Mouse (Mus musculus): ENCODE data around the gene Snx15. TPM values are rescaled to one million over a fixed set of nuclear protein-coding genes. Genes with fewer than 3 reads are reported as not detected.
"Not testable (repeated sequence)": the region's sequence is repeated elsewhere in the genome, so short reads cannot be mapped to it uniquely, and the experiment has no call there.

Snx15 gene
- 10 to 100 TPM; 20.9 to 26.5 TPM for polyA plus RNA-seq (2017; shearing (Covaris generic))

GRCm38 (mm10) chr19:6127760-6128341 is at the start of gene Snx15:
TSS of gene Snx15 (minus strand) at chr19:6128304.
- ATAC-seq, result peak; percentile 94

GRCm38 (mm10) chr19:6174771-6175170 is 46.7 kb upstream of the Snx15 start:
- no peak for ATAC-seq

GRCm38 (mm10) chr19:6171215-6171614 is 43.1 kb upstream of the Snx15 start:
- no peak for ATAC-seq

DNA sequence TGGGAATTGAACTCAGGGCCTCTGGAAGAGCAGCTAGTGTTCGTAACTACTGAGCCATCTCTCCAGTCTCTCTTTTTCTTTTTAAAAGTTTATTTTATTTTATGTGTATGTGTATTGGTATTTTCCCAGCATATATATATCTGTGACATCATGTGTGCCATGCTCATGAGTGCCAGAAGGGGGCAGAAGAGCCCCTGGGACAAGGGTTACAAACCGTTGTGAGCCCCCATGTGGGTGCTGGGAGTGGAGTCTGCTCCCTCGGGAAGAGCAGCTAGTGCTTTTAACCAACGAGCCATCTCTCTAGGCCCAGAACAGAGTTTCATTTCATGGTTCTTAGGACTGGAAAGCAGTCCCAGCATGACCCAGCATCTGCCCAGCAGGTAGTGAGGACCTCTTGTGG is 38.6 kb upstream of the Snx15 start:
- no peak for ATAC-seq

- no peak for ATAC-seq
Observed at GRCm38 (mm10) chr19:6163872-6164547, 35.9 kb upstream of the Snx15 start.

- no peak for ATAC-seq
Observed at GRCm38 (mm10) chr19:6157220-6157619, 29.1 kb upstream of the Snx15 start.

- ATAC-seq, result no peak
Observed at GRCm38 (mm10) chr19:6156372-6156771, 28.3 kb upstream of the Snx15 start.

- no peak for ATAC-seq
Observed at GRCm38 (mm10) chr19:6155174-6155573, 27.1 kb upstream of the Snx15 start.

DNA sequence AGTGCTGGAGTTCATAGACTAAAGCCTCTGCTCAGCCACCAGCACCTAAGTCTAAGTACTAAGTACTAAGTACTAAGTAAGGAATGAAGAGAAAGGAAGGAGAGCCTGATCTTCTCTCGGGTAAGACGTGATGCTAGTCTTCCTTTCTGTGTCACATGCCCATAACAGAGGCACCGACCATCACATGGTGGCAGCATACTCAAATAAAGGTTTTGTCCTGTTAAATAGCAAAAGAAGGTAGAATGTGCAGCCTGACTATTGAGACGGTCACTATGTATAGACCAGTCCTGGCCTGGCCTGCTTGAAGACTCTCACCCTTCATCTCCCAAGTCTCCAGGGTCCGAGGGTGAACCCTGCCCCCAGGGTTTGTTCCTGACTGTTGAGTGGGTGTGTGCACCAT is 16.7 kb upstream of the Snx15 start:
- ATAC-seq, result no peak

GRCm38 (mm10) chr19:6141394-6141749 is 13.3 kb upstream of the Snx15 start, which contains the start of gene Arl2:
TSS of gene Arl2 (minus strand) at chr19:6141548.
- ATAC-seq, result peak; percentile 68

DNA sequence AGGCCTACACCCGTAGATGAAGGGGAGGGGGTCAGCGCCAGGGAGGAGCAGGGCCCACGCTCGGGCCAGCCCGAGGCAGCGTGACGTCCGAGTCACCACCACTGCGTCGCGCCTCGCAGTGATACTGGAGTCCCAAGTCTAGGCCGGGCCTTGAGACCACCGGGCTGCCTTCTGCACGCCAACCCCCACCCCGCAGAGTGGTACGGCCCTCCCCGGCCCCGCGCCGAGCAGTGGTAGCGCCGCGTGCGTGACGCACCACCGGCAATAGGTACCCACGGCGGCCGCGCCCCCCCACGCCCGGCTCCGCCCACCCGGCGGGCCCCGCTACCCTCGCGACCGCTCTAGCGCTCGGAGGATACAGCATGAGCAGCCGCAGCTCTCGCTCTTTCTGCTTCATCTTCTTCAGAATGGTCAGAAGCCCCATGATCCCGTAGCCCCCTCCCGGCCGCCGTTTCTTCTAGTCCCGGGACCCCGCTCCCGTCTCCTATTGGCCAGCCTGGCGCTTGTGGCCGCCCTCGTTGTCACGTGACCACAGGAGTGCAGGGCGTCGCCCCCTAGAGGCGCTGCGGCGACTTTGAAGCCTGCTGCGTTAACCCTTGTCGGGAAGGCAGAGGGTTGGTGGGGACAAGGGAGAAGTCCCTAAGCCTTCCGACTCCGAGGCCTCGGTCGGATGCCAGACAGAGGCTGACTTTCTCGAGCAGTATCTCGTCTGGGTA is 12.7 kb upstream of the Snx15 start, which contains the start of gene Batf2:
TSS of gene Batf2 (plus strand) at position 306 of the 716 bp plus-strand sequence.
- ATAC-seq, result peak; percentile 86

DNA sequence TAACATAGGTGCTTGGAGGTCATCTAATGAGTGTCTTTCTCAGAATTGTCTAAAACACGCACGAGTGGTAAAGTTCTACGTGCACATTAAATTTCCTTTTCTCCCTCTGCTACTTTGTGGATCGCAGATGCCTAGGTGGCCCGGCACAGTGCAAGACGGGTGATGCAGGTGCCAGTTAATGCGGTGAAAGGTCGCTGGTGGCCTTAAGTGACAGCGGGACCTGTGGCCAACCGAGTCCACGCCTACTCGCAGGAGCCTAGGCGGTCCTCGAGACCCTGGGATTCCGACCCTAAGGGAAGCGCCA is 12.2 kb upstream of the Snx15 start:
- peak; percentile 17 for ATAC-seq

DNA sequence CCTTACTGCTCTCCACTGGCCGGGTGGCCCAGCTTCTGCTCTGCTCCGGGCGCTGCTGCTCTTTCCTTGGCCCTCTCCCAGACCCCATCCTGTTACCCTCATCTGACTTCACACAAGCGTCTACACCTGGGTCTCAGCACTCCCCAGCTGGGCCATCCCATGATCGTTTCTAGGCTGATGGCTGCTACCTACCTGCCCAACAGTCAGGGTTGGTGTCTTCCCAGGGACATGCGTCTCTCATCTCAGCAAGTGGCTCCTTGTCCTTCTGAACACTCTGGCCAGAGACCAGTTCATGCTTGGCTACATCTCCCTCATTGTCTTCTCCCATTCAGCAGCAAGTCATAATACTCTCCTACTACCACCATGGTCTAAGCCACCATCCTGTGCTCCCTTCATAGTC is 11.6 kb upstream of the Snx15 start:
- no peak for ATAC-seq

DNA sequence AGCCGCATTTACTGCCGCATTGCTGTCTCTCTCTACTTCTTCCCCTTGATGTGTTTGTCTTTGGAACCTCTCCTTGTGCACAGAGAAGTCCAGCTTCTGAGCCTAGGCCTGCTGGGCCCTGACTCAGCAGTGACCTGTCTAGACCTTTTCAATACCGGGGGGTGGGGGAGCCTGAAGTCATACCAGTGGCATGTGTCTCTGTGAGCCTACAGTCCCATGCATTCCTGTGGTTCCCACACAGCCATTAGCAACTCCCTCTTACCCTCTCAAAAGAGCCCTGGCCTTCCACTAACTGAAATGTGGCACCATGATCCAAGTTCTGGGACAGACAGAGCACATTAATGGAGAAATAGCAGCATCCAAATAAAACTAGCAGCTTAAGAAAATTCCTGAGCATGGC is 8.3 kb upstream of the Snx15 start:
- no peak for ATAC-seq

GRCm38 (mm10) chr19:6133197-6133596 is 5.1 kb upstream of the Snx15 start:
- not testable (repeated sequence) for ATAC-seq

- ATAC-seq, result no peak
Observed at GRCm38 (mm10) chr19:6132171-6132827, 4.2 kb upstream of the Snx15 start.

DNA sequence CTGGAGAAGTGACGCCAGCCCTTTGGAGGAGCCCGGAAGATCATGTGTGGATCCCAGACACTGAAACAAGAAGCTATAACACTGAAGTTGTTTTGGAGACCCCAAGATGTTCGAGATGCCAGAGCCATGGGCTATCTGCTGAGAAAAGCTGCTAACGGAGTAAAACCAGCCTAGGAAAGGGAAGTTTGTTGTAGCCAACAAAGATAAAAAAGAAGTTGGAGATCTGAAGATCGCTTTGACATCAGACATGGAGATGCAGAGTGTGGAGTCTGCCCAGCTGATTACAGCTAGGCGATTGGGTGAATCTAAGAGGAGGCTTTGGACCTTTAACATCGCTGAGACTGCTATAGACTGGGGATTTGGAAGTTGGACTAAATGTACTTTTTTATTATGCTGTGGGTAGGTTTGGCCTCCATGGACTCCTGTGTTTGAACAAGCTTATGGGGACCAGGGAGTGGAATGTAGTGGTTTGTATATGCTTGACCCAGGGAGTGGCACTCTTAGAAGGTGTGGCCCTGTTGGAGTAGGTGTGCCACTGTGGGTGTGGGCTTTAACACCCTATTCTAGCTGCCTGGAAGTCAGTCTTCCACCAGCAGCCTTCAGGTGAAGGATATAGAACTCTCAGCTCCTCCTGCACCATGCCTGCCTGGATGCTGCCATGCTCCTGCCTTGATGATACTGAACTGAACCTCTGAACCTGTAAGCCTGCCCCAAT is 2.5 kb upstream of the Snx15 start:
- ATAC-seq, result not testable (repeated sequence)

DNA sequence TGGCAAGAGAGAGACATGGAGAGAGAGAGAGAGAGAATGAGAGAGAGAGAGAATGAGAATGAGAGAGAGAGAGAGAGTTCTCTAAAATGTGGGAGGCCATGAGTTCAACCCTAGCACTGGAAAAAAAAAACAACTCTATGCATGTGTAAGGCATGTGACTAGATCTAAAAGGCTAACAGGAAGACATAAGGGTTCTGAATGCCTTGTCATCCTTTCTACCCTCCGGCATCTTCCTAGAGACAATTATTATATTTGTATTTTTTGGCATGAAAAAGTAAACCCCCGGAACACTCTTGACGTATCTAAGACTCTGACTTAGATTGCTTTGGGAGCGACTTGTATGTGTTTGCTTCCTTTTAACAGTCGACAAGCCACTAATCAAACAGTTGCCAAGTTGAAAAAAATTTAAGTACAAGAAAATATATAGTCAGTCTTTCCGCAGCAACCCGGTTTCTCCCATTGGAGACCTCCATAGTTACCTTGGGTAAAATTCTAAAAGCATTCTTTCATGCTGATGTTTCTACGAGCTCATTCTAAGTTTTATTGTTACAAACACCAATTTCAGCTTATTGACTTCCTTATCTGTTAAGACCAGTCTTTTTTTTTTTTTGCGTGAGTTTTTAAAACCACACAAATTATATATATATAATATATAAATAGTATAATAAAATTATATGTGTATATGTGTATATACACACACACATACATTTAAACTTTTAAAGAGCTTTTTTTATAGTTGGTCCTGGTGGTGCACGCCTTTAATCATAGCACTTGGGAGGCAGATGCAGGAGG is 1.1 kb downstream of the Snx15 start:
- no peak for ATAC-seq

DNA sequence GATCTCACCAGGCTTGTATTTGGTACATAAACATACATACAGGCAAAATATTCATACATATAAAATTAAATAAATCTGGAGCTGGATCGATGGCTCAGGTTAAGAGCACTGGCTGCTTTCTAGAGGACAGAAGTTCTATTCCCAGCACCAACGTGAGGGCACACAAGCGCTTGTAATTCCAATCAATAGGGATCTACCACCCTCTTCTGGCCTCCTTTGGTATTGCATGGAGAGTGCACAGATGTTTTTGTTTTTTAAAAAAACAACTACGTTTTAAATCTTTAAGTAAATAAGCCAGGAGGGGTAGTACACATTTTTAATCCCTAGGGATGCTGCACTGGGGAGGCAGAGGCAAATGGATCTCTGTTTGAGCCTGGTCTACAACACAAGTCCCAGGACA is 1.8 kb downstream of the Snx15 start:
- no peak for ATAC-seq

DNA sequence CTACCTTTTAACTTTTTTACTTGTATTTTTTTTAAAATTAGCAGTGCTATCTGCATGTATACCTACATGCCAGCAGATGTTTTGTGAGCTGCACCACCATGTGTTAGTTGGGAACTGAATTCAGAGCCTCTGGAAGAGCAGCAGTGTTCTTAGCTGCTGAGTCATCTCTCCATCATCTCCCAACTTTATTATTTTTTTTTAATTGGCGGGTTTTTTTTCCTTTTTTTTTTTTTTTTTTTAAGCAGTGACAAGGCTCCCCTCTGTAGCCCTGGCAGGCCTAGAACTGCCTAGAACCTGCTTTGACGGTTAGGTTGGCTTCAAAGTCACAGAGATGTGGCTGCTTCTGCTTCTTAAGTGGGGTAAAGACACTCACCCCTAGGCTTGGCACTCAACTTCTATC is 3.2 kb downstream of the Snx15 start:
- no peak for ATAC-seq

DNA sequence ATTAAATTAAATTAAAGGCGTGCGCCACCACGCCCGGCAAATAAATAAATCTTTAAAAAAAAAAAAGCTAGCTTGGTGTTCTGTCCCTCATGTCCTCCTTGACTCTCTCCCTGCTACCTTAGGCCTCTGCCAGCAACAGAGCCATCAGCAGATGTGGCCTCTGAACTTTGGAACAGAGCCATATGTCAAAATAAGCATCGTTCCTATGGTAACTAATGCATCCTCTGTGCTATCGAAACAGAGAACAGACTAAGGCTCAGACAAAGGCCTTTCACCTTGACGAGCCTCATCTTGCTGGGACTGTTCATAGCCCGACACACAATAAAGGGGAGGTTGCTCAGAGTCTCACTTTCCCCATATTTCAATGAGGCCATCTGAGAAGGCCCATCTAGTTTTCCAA is 4.8 kb downstream of the Snx15 start:
- ATAC-seq, result no peak

GRCm38 (mm10) chr19:6121761-6122160 is 6.3 kb downstream of the Snx15 start:
- no peak for ATAC-seq

Data from CD4-positive, CD25-positive, alpha-beta regulatory T cell, adult 4 months (primary cell).